Mouse (Mus musculus) CH12.LX (cell line): ENCODE results near the gene Hibadh. TPM values are rescaled to one million over a fixed set of nuclear protein-coding genes. Genes with fewer than 3 reads are reported as not detected.

Source experiments
- DNase-seq: peaks from one replicate; pipeline ENCODE4 v3.0.0-alpha.2; 2013; ENCODE audit errors: extremely low read depth
- H3K27ac ChIP-seq: 2 replicates; pipeline ENCODE4 v1.5.1; 2012; ENCODE audit warnings: low read depth, mild to moderate bottlenecking, control low read depth, moderate library complexity; ENCODE audit not compliant: insufficient read depth
- H3K27me3 ChIP-seq: replicated peaks from 2 replicates; pipeline ENCODE3; 2012; ENCODE audit warnings: inconsistent platforms
- H3K36me3 ChIP-seq, 2 experiments: replicated peaks in 1 of 2; 2 replicates each; pipeline versions ENCODE3 to v1.6.1; 2012; ENCODE audit warnings: inconsistent platforms in 1 of 2, low read length in 1 of 2, mild to moderate bottlenecking in 1 of 2, mixed read lengths in 1 of 2, moderate library complexity in 1 of 2; ENCODE audit not compliant: control insufficient read depth in 1 of 2, insufficient read depth in 1 of 2
- H3K4me1 ChIP-seq, 2 experiments: 2 replicates each; pipeline ENCODE4 v1.6.1; 2012; ENCODE audit warnings: inconsistent platforms in 1 of 2, moderate library complexity in 1 of 2; ENCODE audit not compliant: insufficient read depth in 2 of 2, control insufficient read depth in 1 of 2
- H3K4me2 ChIP-seq: 2 replicates; pipeline ENCODE4 v1.6.1; 2012; ENCODE audit warnings: low read depth, mild to moderate bottlenecking, control low read depth; ENCODE audit not compliant: poor library complexity, insufficient read depth, severe bottlenecking
- H3K4me3 ChIP-seq, 3 experiments: fragments of 150-350 bp in 1 of 3; sonication (generic) in 1 of 3; replicated peaks in 1 of 3; 2 replicates each; pipeline versions ENCODE3 to v1.5.1; 2011 to 2012; ENCODE audit warnings: low read depth in 2 of 3, low read length in 2 of 3, mild to moderate bottlenecking in 2 of 3, moderate library complexity in 2 of 3, control low read depth in 1 of 3, improper control_type of control experiment in 1 of 3, inconsistent platforms in 1 of 3, mixed read lengths in 1 of 3; ENCODE audit not compliant: poor library complexity in 1 of 3
- H3K79me2 ChIP-seq: replicated peaks from 2 replicates; pipeline ENCODE4 v1.6.1; 2012; ENCODE audit warnings: mild to moderate bottlenecking, moderate library complexity; ENCODE audit not compliant: control insufficient read depth, poor library complexity, insufficient read depth, severe bottlenecking; ENCODE audit errors: extremely low read depth
- H3K9ac ChIP-seq: 2 replicates; pipeline ENCODE4 v1.6.1; 2012; ENCODE audit warnings: low read depth, mild to moderate bottlenecking, control low read depth, moderate library complexity; ENCODE audit not compliant: insufficient read depth
- H3K9me3 ChIP-seq: replicated peaks from 2 replicates; pipeline ENCODE3; 2012; ENCODE audit warnings: low read length, inconsistent platforms, mixed read lengths
- BHLHE40 ChIP-seq: IDR thresholded peaks from 2 replicates; pipeline ENCODE4 v1.6.1; 2011; ENCODE audit warnings: mild to moderate bottlenecking, low read depth, low read length, improper control_type of control experiment
- CHD1 ChIP-seq: IDR thresholded peaks from 2 replicates; pipeline ENCODE4 v1.6.1; 2012; ENCODE audit warnings: low read depth, low read length, improper control_type of control experiment, inconsistent platforms
- CHD2 ChIP-seq: IDR thresholded peaks from 2 replicates; pipeline ENCODE4 v1.6.1; 2011; ENCODE audit warnings: low read length, improper control_type of control experiment
- E2F4 ChIP-seq: IDR thresholded peaks from 2 replicates; pipeline ENCODE4 v1.6.1; 2011; ENCODE audit warnings: low read depth, low read length, improper control_type of control experiment; ENCODE audit not compliant: insufficient replicate concordance
- EP300 ChIP-seq: IDR thresholded peaks from 2 replicates; pipeline ENCODE4 v1.6.1; 2011; ENCODE audit warnings: low read length, improper control_type of control experiment
- ETS1 ChIP-seq: conservative IDR thresholded peaks from 2 replicates; pipeline ENCODE4 v1.6.1; 2012; ENCODE audit warnings: low read depth, mild to moderate bottlenecking, inconsistent platforms, low read length, improper control_type of control experiment, moderate library complexity
- GABPA ChIP-seq: IDR thresholded peaks from 2 replicates; pipeline ENCODE4 v1.6.1; 2012; ENCODE audit warnings: low read depth, low read length, improper control_type of control experiment, inconsistent platforms; ENCODE audit not compliant: insufficient replicate concordance
- IRF4 ChIP-seq: IDR thresholded peaks from 2 replicates; pipeline ENCODE4 v1.6.1; 2014; ENCODE audit warnings: low read depth, mild to moderate bottlenecking, inconsistent platforms, low read length, improper control_type of control experiment
- KAT2A ChIP-seq: IDR thresholded peaks from 2 replicates; pipeline ENCODE4 v1.6.1; 2012; ENCODE audit warnings: low read length, improper control_type of control experiment, inconsistent platforms; ENCODE audit not compliant: insufficient replicate concordance
- MAFK ChIP-seq: IDR thresholded peaks from 2 replicates; pipeline ENCODE4 v1.6.1; 2011; ENCODE audit warnings: low read length, improper control_type of control experiment; ENCODE audit not compliant: insufficient replicate concordance
- MAX ChIP-seq: IDR thresholded peaks from 2 replicates; pipeline ENCODE4 v1.6.1; 2011; ENCODE audit warnings: low read length, improper control_type of control experiment
- MAZ ChIP-seq: IDR thresholded peaks from 2 replicates; pipeline ENCODE4 v1.6.1; 2012; ENCODE audit warnings: low read depth, mild to moderate bottlenecking, inconsistent platforms, low read length, improper control_type of control experiment, moderate library complexity
- MXI1 ChIP-seq: IDR thresholded peaks from 2 replicates; pipeline ENCODE4 v1.6.1; 2011; ENCODE audit warnings: mild to moderate bottlenecking, low read depth, low read length, improper control_type of control experiment
- MYC ChIP-seq: IDR thresholded peaks from 2 replicates; pipeline ENCODE4 v1.6.1; 2011; ENCODE audit warnings: low read depth, mild to moderate bottlenecking, improper control_type of control experiment, low read length
- PAX5 ChIP-seq: IDR thresholded peaks from 2 replicates; pipeline ENCODE4 v1.6.1; 2012; ENCODE audit warnings: low read length, inconsistent platforms, mixed read lengths
- POLR2A ChIP-seq: IDR thresholded peaks from 2 replicates; pipeline ENCODE4 v1.6.1; 2011; ENCODE audit warnings: low read depth, mild to moderate bottlenecking, improper control_type of control experiment, low read length
- RAD21 ChIP-seq: IDR thresholded peaks from 2 replicates; pipeline ENCODE4 v1.6.1; 2011; ENCODE audit warnings: low read depth, mild to moderate bottlenecking, low read length, improper control_type of control experiment, moderate library complexity
- SIN3A ChIP-seq: IDR thresholded peaks from 2 replicates; pipeline ENCODE4 v1.6.1; 2012; ENCODE audit warnings: low read length, improper control_type of control experiment, inconsistent platforms
- TCF12 ChIP-seq: IDR thresholded peaks from 2 replicates; pipeline ENCODE4 v1.6.1; 2014; ENCODE audit warnings: low read depth, mild to moderate bottlenecking, inconsistent platforms, low read length, improper control_type of control experiment
- ZMIZ1 ChIP-seq: IDR thresholded peaks from 2 replicates; pipeline ENCODE4 v1.6.1; 2012; ENCODE audit warnings: low read depth, mild to moderate bottlenecking, inconsistent platforms, low read length, improper control_type of control experiment
- ZNF384 ChIP-seq: IDR thresholded peaks from 2 replicates; pipeline ENCODE4 v1.6.1; 2012; ENCODE audit warnings: low read depth, low read length, improper control_type of control experiment, inconsistent platforms
- dilution Hi-C: fragments of 300-500 bp; cut with MboI; formaldehyde crosslinking; loops from 2 replicates; pipeline ENCODE4 v1.14.3; 2020; ENCODE audit warnings: low sequenced_read_pairs; ENCODE audit not compliant: extremely low pct_unique_long_range_greater_than_20kb, extremely low pct_ligation_motif_present
- in situ Hi-C: fragments of 300-500 bp; cut with MboI; formaldehyde crosslinking; loops from 3 replicates; pipeline ENCODE4 v1.14.3; 2019; ENCODE audit warnings: low sequenced_read_pairs, low pct_ligation_motif_present, low pct_unique_long_range_greater_than_20kb, mixed read lengths
- polyA plus RNA-seq: library from polyadenylated mRNA; unstranded; fragments of >175 nt; gene quantifications from 2 replicates; pipeline ENCODE4 v1.2.1, GENCODE M21; 2012; ENCODE audit warnings: low read depth; ENCODE audit not compliant: insufficient read length
- total RNA-seq, 2 experiments: library from RNA; depleted of rRNA; stranded (reverse); fragments of 300-350 nt in 1 of 2; fragments of >200 nt in 1 of 2; gene quantifications; 2 replicates each; pipeline ENCODE4 v1.2.3; 2012 to 2014

Gene Hibadh
- total and polyA plus RNA-seq, 3 experiments = 38.6 to 60.4 (median 44.4) TPM

DNA sequence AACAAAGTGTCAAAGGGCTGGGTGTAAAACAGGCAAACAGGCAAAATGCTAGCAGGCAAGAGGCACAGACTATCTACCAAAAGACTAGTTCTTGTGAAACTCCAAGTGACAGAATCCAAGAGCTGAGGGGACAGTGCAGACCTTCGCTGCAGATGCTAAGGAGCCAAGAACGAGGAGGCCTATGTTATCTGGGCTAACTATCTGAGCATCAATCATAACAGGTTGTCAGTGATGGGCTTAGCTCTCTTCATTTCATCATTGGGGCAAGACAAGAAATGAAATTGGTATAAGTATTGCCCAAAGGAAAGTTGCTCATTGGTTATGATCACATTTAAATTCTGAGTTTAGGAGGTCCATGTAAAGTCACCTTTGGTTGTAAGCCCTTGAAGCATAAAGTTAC is 4.8 kb downstream of the Hibadh start:
- no peaks in the 10 kb centered on the region for H3K9me3 ChIP-seq
- no peak overlapping the region for H3K27ac ChIP-seq
- H3K4me3 ChIP-seq = no peak overlapping the region
- peaks cover 0 to 18% of the 10 kb centered on the region in 2 experiments for H3K36me3 ChIP-seq
- H3K9ac ChIP-seq = no peak overlapping the region
- H3K79me2 ChIP-seq = peaks cover 12% of the 10 kb centered on the region
- peaks cover 5 to 24% of the 10 kb centered on the region in 2 experiments for H3K4me1 ChIP-seq
- no peak for DNase-seq
- no peaks in the 10 kb centered on the region for H3K27me3 ChIP-seq
- no peak for TF ChIP-seq BHLHE40
- no peak for TF ChIP-seq ETS1
- TF ChIP-seq EP300 = no peak
- TF ChIP-seq MAX = no peak
- no peak for TF ChIP-seq POLR2A
- no peak for TF ChIP-seq MXI1
- TF ChIP-seq PAX5 = no peak
- TF ChIP-seq ZMIZ1 = no peak
- no peak for TF ChIP-seq MYC
- TF ChIP-seq E2F4 = no peak
- no peak for TF ChIP-seq CHD1
- no peak for TF ChIP-seq CHD2
- no peak for TF ChIP-seq GABPA
- TF ChIP-seq TCF12 = no peak
- TF ChIP-seq KAT2A = no peak
- no peak for TF ChIP-seq IRF4
- no peak for TF ChIP-seq MAZ
- TF ChIP-seq RAD21 = no peak
- in situ Hi-C loops (no loop called here), dilution Hi-C loops (no loop called here)
- H3K4me2 ChIP-seq = no peak overlapping the region

DNA sequence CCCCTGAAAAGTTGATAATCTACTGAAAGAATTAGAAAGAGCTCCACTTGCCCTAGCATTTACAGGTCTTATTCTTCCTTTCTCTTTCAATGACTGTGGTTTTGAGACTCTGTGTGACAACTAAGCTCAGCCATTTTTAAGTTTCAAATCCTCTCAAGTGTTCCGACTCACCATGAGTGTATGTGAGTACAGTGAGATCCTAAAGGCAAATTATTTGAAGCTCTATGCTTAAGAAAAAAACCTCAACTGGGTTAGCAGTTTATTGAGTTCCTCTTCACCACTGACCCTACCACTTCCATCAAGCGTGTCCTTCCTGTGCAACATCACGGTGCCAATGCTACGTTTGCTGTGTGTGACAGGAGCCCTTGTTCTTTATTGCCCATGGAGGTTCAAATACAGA is 9.6 kb downstream of the Hibadh start:
- Histone ChIP-seq H3K27me3 (no peaks in the 10 kb centered on the region), H3K79me2 (peaks cover 2% of the 10 kb centered on the region; the same call in 1 of the 2 replicates), H3K9ac (no peak overlapping the region), H3K9me3 (no peaks in the 10 kb centered on the region), H3K4me3 (no peak overlapping the region), H3K27ac (no peak overlapping the region), H3K4me2 (peak overlapping the region; percentile 55), H3K4me1 (peaks cover 2 to 14% of the 10 kb centered on the region in 2 experiments; a peak in 3 of 4 replicates), H3K36me3 (peaks cover 6 to 42% of the 10 kb centered on the region in 2 experiments)
- peak; percentile 37 for DNase-seq
- TF ChIP-seq EP300 (peak; percentile 60; the same call in 1 of the 2 replicates), SIN3A (0 out of 2 replicates have a peak, but pooled peaks have one; percentile 22), BHLHE40 (peak; percentile 32; the same call in 1 of the 2 replicates), MAFK (no peak), ZNF384 (peak; percentile 40)
- in situ Hi-C loops = no loop called here
- dilution Hi-C loops = no loop called here
